Comparison of ENCODE assay signal across 9 mouse cellular contexts in genomic region chr15:97342945-97343344, GRCm38 (mm10).
DNase-seq lines count a peak whose midpoint lies in the region; ATAC-seq and TF ChIP-seq lines count a peak whose summit lies in the region.
"Had no signal": no experiment of that assay in that cellular context is flagged by ENCODE, and none has a peak within 500 bp of the region (broad histone marks: within the 10 kb centered on the region; RNA-seq: fewer than 3 reads in every experiment).

No protein-coding gene starts in this region.

- no peak overlapping the region for H3K27ac ChIP-seq in intestine, postnatal 0 days (ENCODE audit: low read depth, low read length)
- H3K27ac ChIP-seq in forebrain, embryonic 11.5 days (ENCODE audit: low read depth, low read length) = no peak overlapping the region

- peak; percentile 78 for ATAC-seq in intestine, postnatal 0 days
- ATAC-seq in monocyte, adult 5-6 weeks (replicated peaks; ENCODE audit: insufficient number of reproducible peaks, low FRiP score, low TSS enrichment, poor library complexity, severe bottlenecking) = peak; percentile 91
- no peak for ATAC-seq in forebrain, embryonic 11.5 days (replicated peaks; ENCODE audit: low FRiP score)
- no peak for ATAC-seq in cerebellum, adult (ENCODE audit: insufficient number of reproducible peaks, low FRiP score, low TSS enrichment)
- ATAC-seq: hindbrain, embryonic 16.5 days had no signal

- no peak for TF ChIP-seq CTCF in C2C12 (IDR thresholded peaks at IDR 0.05; ENCODE audit: control insufficient read depth, insufficient read depth, insufficient read length)
- TF ChIP-seq CTCF in intestine, postnatal 0 days (IDR thresholded peaks at IDR 0.05; ENCODE audit: low read depth) = no peak

- DNase-seq in NIH3T3 (ENCODE audit: low read depth) (peak; percentile 26), adipocyte (ENCODE audit: low spot score) (no peak)
- no peak for DNase-seq in forebrain, embryonic 11.5 days (ENCODE audit: low spot score)
- no peak for DNase-seq in ovary, postnatal 14 days (ENCODE audit: low spot score)

- 56% methylated on average over 8 of the region's 8 CpGs for WGBS in intestine, postnatal 0 days
- WGBS in forebrain, embryonic 11.5 days = 96% methylated on average over 8 of the region's 8 CpGs

- H3K4me3 ChIP-seq in C2C12 (ENCODE audit: insufficient read depth, poor library complexity, severe bottlenecking) = no peak overlapping the region
- no peak overlapping the region for H3K4me3 ChIP-seq in intestine, postnatal 0 days (ENCODE audit: low read depth, low read length)
- no peak overlapping the region for H3K4me3 ChIP-seq in forebrain, embryonic 11.5 days (ENCODE audit: low read depth, low read length)

- H3K4me1 ChIP-seq in intestine, postnatal 0 days (replicated peaks; ENCODE audit: control insufficient read depth, insufficient read depth, low read length) = no peaks in the 10 kb centered on the region
- H3K4me1 ChIP-seq in forebrain, embryonic 11.5 days (replicated peaks; ENCODE audit: control insufficient read depth, insufficient read depth, low read length) = no peaks in the 10 kb centered on the region

- no peaks in the 10 kb centered on the region for H3K9me3 ChIP-seq in intestine, postnatal 0 days (ENCODE audit: control insufficient read depth)
- no peaks in the 10 kb centered on the region; the same call in 1 of the 2 replicates for H3K9me3 ChIP-seq in forebrain, embryonic 11.5 days (ENCODE audit: control insufficient read depth, low read length)

- no peaks in the 10 kb centered on the region for H3K27me3 ChIP-seq in C2C12 (ENCODE audit: control insufficient read depth, insufficient read depth, insufficient read length)
- H3K27me3 ChIP-seq in intestine, postnatal 0 days (replicated peaks; ENCODE audit: control insufficient read depth, insufficient read depth, low read length) = no peaks in the 10 kb centered on the region
- no peaks in the 10 kb centered on the region for H3K27me3 ChIP-seq in forebrain, embryonic 11.5 days (ENCODE audit: control insufficient read depth, insufficient read depth, low read length)

- H3K79me3 ChIP-seq in C2C12 (ENCODE audit: low read depth) = no peaks in the 10 kb centered on the region

- H3K36me3 ChIP-seq in C2C12 (ENCODE audit: control insufficient read depth, insufficient read depth) = no peaks in the 10 kb centered on the region
- H3K36me3 ChIP-seq in intestine, postnatal 0 days (ENCODE audit: control insufficient read depth, insufficient read depth) = no peaks in the 10 kb centered on the region
- H3K36me3 ChIP-seq in forebrain, embryonic 11.5 days (ENCODE audit: control insufficient read depth, insufficient read depth, low read length) = no peaks in the 10 kb centered on the region

- 0 out of 2 replicates have a peak overlapping the region, but pooled peaks have one; percentile 1 for H3K4me2 ChIP-seq in intestine, postnatal 0 days (replicated peaks; ENCODE audit: low read depth)
- H3K4me2 ChIP-seq in forebrain, embryonic 11.5 days (ENCODE audit: low read depth, low read length, severe bottlenecking) = no peak overlapping the region

- H3K9ac ChIP-seq in intestine, postnatal 0 days (ENCODE audit: low read depth, low read length) = no peak overlapping the region
- no peak overlapping the region for H3K9ac ChIP-seq in forebrain, embryonic 11.5 days (ENCODE audit: low read length)

- H3K79me2 ChIP-seq in C2C12 (ENCODE audit: control insufficient read depth, insufficient read depth) = no peaks in the 10 kb centered on the region

- H3ac ChIP-seq in C2C12 (ENCODE audit: control insufficient read depth, insufficient read length, low read depth) = no peak overlapping the region

TF ChIP-seq in C2C12, 6 proteins besides CTCF, POLR2A, EP300 and RAD21:
- TF ChIP-seq MAX (IDR thresholded peaks at IDR 0.05) (no peak), CEBPB (IDR thresholded peaks at IDR 0.05; ENCODE audit: low read depth) (peak; percentile 65), USF1 (IDR thresholded peaks at IDR 0.05; ENCODE audit: low read depth) (no peak)
TF ChIP-seq in C2C12: peak in this region for 1.

Comparison
In these comparisons a context has a peak if more than half of its experiments do, and no peak if none do; other contexts are left out.
1. ATAC-seq: peak in intestine, postnatal 0 days (single experiment) and monocyte, adult 5-6 weeks (single experiment); none in forebrain, embryonic 11.5 days (single experiment) and cerebellum, adult (single experiment).